Mouse (Mus musculus): Measurements from ENCODE around the gene Zfp553. TPM values are rescaled to one million over a fixed set of nuclear protein-coding genes. Genes with fewer than 3 reads are reported as not detected.

The Zfp553 gene
- polyA plus RNA-seq, 1 experiment from 2014 or later, result 24.3 TPM

DNA sequence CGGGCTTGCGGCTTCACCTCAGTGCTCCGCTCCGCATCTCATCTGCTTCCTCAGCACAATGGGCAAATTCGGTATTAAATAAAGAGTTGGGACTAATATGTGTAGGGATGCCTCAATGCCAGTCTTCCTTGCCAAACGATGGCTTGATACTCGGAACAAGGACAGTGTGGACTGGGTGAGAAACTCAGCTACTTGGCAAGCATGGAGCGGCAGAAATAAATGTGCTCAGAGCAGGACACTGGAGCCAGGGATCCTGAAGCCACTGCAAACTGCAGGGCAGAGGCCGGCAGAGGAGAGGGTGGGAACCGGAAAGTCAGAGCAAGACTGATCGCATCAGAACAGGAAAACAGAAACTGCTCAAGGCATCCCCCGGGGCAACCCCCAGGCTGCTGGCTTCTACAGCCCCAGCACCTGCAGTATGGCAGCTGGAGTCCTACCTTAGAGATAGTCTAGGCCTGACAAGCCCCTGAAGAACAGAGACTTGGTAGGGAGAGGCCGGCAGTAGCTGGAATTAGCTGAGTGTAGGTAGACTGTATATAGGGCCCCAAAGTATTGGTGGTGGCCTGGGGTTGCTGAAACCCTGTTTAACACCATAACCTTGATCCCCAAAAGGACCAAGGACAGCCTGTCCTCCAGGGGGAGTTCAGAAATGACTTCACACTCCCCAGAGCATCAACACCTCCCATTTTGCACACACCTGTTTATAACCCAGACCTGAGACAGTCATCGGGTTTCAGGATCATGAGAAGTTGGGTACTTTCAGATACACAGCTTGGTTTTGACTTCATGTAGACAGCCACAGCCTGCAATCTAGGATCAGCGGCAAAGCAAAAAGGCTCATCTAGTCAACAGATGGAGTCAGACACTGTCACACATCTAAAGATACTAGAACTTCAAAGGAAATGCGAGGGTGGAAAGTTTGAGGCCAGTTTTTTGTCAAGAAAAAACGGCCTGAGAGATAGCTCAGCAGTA lies 44.3 kb upstream of the Zfp553 start:
- TF ChIP-seq CTCF (IDR thresholded peaks at IDR 0.05; ENCODE audit: low read depth), result no peak
- DNase-seq (no peak), ATAC-seq (ENCODE audit: insufficient read depth) (no peak)
- H3K9me3 ChIP-seq (ENCODE audit: low read depth, low read length), result no peaks in the 10 kb centered on the region
- WGBS, result 76% methylated on average over 17 of the region's 17 CpGs
- H3K27ac ChIP-seq (ENCODE audit: low read depth), result no peak overlapping the region
- no peaks in the 10 kb centered on the region for H3K4me1 ChIP-seq (ENCODE audit: insufficient read depth)
- no peaks in the 10 kb centered on the region for H3K27me3 ChIP-seq (ENCODE audit: insufficient read depth, low read length)
- no peak overlapping the region for H3K4me3 ChIP-seq (ENCODE audit: low read depth, low read length)
- H3K9ac ChIP-seq, result no peak overlapping the region
- H3K4me2 ChIP-seq, result no peak overlapping the region
- H3K36me3 ChIP-seq (ENCODE audit: insufficient read depth), result peaks cover 25% of the 10 kb centered on the region

- no peak for ATAC-seq (ENCODE audit: insufficient read depth)
- H3K36me3 ChIP-seq (ENCODE audit: insufficient read depth), result peaks cover 37% of the 10 kb centered on the region
- H3K4me1 ChIP-seq (ENCODE audit: insufficient read depth), result peaks cover 6% of the 10 kb centered on the region; the same call in 1 of the 2 replicates
- no peak for DNase-seq
- no peaks in the 10 kb centered on the region for H3K27me3 ChIP-seq (ENCODE audit: insufficient read depth, low read length)
- WGBS, result 79% methylated on average over 6 of the region's 6 CpGs
- no peak overlapping the region for H3K27ac ChIP-seq (ENCODE audit: low read depth)
- H3K9me3 ChIP-seq (ENCODE audit: low read depth, low read length), result no peaks in the 10 kb centered on the region
- no peak overlapping the region; the same call in 1 of the 2 replicates for H3K9ac ChIP-seq
- no peak overlapping the region for H3K4me3 ChIP-seq (ENCODE audit: low read depth, low read length)
- TF ChIP-seq CTCF (IDR thresholded peaks at IDR 0.05; ENCODE audit: low read depth), result no peak
- no peak overlapping the region for H3K4me2 ChIP-seq
Observed at GRCm38 (mm10) chr7:127190672-127191071, 42.2 kb upstream of the Zfp553 start.

DNA sequence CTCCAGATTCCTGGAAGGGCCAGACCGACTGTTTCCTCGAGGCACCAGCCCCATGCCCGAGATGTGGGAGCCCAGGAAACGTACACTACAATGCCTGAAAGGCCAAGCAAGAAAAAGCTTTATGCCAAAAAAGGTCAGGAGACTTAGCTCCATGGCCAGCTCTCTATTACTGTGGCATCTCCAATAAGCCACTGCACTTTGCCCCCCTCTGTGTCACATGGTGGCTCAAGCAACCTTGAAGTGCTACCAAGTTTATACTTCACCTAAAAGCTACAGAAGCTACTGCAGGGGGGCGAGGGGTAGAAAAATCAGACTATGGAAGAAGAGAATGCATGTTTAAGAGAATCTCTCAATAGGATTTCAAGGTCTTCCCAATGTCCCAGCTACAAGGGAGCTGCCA lies 39.9 kb upstream of the Zfp553 start:
- DNase-seq (no peak), ATAC-seq (ENCODE audit: insufficient read depth) (no peak)
- no peak overlapping the region for H3K27ac ChIP-seq (ENCODE audit: low read depth)
- 88% methylated on average over 5 of the region's 5 CpGs for WGBS
- H3K36me3 ChIP-seq (ENCODE audit: insufficient read depth), result peaks cover 50% of the 10 kb centered on the region
- no peak overlapping the region for H3K9ac ChIP-seq
- no peaks in the 10 kb centered on the region for H3K9me3 ChIP-seq (ENCODE audit: low read depth, low read length)
- no peak overlapping the region for H3K4me2 ChIP-seq
- H3K4me1 ChIP-seq (ENCODE audit: insufficient read depth), result peaks cover 6% of the 10 kb centered on the region; the same call in 1 of the 2 replicates
- H3K27me3 ChIP-seq (ENCODE audit: insufficient read depth, low read length), result no peaks in the 10 kb centered on the region
- TF ChIP-seq CTCF (IDR thresholded peaks at IDR 0.05; ENCODE audit: low read depth), result no peak
- H3K4me3 ChIP-seq (ENCODE audit: low read depth, low read length), result no peak overlapping the region

DNA sequence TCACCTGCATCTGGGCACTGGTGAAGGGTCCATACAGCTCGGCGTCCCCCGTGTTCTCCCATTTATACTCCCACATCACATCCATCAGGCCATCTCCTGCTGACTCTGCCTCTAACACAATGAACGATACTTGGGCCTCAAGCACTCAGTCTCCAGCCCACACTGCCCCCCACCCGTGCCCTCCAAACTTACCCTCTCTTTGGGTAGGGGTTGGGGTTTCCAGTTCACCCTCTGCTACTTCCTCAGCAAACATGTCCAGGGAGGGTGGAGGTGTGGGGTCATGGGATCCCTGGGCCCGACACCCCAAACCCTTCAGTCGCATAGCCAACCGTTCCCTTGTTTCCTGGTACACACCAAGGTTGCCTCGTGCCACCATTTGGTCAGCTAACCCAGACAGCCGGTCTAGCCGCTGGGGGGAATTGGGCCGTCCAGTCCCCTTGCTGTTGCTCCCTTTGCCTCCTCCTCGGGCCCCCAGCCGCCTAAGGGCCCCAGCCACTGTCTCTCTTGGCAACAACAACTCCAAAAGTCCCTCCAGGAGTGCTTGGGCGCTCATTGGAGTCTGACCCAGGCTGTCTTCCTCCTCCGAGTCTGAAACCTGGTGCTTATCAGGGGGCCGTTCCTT lies 38.7 kb upstream of the Zfp553 start:
- Histone ChIP-seq H3K27ac (ENCODE audit: low read depth) (no peak overlapping the region), H3K4me2 (peak overlapping the region; percentile 78), H3K4me3 (ENCODE audit: low read depth, low read length) (peak overlapping the region; percentile 69), H3K27me3 (ENCODE audit: insufficient read depth, low read length) (no peaks in the 10 kb centered on the region), H3K36me3 (ENCODE audit: insufficient read depth) (peaks cover 61% of the 10 kb centered on the region), H3K9ac (0 out of 2 replicates have a peak overlapping the region, but pooled peaks have one; percentile 64), H3K4me1 (ENCODE audit: insufficient read depth) (peaks cover 6% of the 10 kb centered on the region; the same call in 1 of the 2 replicates), H3K9me3 (ENCODE audit: low read depth, low read length) (no peaks in the 10 kb centered on the region)
- ATAC-seq (ENCODE audit: insufficient read depth) (no peak), DNase-seq (no peak)
- TF ChIP-seq CTCF (IDR thresholded peaks at IDR 0.05; ENCODE audit: low read depth), result no peak
- WGBS, result 92% methylated on average over 17 of the region's 17 CpGs

DNA sequence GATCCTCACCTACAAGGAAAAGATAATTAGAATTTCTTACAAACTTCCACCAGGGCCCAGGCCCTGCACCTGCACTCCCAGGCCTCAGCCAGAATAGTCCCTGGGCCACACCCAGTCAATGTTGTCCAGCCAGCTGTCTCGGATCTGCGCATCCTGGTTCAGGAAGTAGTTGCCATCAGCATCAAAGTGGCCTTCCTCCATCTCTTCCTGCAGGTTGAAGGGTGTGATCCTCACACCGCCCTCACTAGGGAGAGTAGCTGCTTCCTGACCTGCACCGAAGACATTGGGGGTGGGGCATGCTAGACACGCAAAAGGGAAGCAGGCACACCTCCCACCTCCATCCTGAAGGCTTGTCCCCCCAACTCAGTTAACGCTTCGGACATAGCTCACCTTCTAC lies 38.2 kb upstream of the Zfp553 start:
- Histone ChIP-seq H3K27me3 (ENCODE audit: insufficient read depth, low read length) (no peaks in the 10 kb centered on the region), H3K9ac (peak overlapping the region; percentile 64), H3K4me3 (ENCODE audit: low read depth, low read length) (peak overlapping the region; percentile 69), H3K4me2 (peak overlapping the region; percentile 78), H3K4me1 (ENCODE audit: insufficient read depth) (peaks cover 6% of the 10 kb centered on the region; the same call in 1 of the 2 replicates), H3K27ac (ENCODE audit: low read depth) (peak overlapping the region; percentile 87; the same call in 1 of the 2 replicates), H3K9me3 (ENCODE audit: low read depth, low read length) (no peaks in the 10 kb centered on the region), H3K36me3 (ENCODE audit: insufficient read depth) (peaks cover 66% of the 10 kb centered on the region)
- no peak for TF ChIP-seq CTCF (IDR thresholded peaks at IDR 0.05; ENCODE audit: low read depth)
- 57% methylated on average over 7 of the region's 7 CpGs for WGBS
- no peak for DNase-seq
- no peak for ATAC-seq (ENCODE audit: insufficient read depth)

DNA sequence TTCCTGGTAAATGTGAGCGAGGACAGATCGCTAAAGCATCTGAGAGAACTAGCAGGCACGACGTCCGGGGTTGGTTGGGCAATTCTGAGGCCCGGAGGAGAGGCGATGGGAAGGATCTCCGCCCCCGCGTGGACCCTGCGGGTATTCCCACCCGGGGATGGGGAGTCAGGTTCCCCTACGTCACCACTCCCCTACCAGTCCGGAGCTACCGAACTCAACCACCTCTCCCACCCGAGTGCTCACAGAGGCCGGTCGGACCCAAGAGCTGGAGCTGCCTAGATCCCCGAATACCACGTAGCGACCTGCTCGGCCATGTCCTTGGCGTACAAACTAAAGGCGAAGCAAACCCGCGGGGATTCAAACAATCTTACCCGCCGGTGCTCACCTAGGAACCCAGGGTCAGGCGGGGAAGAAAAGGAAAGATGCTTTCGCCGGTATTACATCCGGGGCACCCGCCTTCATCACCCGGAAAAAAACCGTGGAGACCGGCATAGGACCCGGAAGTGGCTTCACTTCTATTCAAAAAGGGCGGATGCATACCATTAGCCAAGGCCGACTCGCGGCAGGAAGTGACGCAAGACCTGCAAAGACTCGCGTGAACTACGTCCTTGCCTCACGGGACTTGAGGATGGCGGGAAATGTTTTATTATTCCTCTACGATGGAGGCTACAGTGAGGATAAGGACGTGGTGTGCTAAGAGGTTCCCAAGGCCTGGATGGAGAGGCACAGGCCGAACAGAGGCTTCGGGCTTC lies 37.1 kb upstream of the Zfp553 start, which contains the start of gene Cd2bp2:
Gene Cd2bp2, minus strand, starts transcription at position 507 of the 752 bp plus-strand sequence.
- peaks cover 77% of the 10 kb centered on the region for H3K36me3 ChIP-seq (ENCODE audit: insufficient read depth)
- no peaks in the 10 kb centered on the region for H3K27me3 ChIP-seq (ENCODE audit: insufficient read depth, low read length)
- peaks cover 6% of the 10 kb centered on the region; the same call in 1 of the 2 replicates for H3K4me1 ChIP-seq (ENCODE audit: insufficient read depth)
- peak within 1 kb of the TSS; percentile 78 for H3K4me2 ChIP-seq
- H3K9me3 ChIP-seq (ENCODE audit: low read depth, low read length), result no peaks in the 10 kb centered on the region
- peak within 1 kb of the TSS; percentile 87 for H3K27ac ChIP-seq (ENCODE audit: low read depth)
- under 1% methylated on average over 51 of the region's 51 CpGs for WGBS
- peak within 1 kb of the TSS; percentile 69 for H3K4me3 ChIP-seq (ENCODE audit: low read depth, low read length)
- H3K9ac ChIP-seq, result peak within 1 kb of the TSS; percentile 66
- peak; percentile 62 for TF ChIP-seq CTCF (IDR thresholded peaks at IDR 0.05; ENCODE audit: low read depth)
- peak; percentile 95 for ATAC-seq (ENCODE audit: insufficient read depth)
- peak; percentile 99 for DNase-seq

All from lung, embryonic 14.5 days (tissue).